Mouse (Mus musculus) splenic B cell, adult 2 months (primary cell): ENCODE measurements at regions not wholly inside any gene's neighbourhood (a gene's known extent, or its start where the extent isn't known, plus 50 kb on each side); places are given as distances from the start of the nearest gene placed in this dataset.

Source experiments
- DNase-seq: peaks from one replicate; pipeline ENCODE4 v3.0.0-alpha.2; 2011; ENCODE audit warnings: low read depth, low spot score
- H3K27me3 ChIP-seq: 2 replicates; pipeline ENCODE4 v1.6.1; 2012; ENCODE audit warnings: mild to moderate bottlenecking, low read length, moderate library complexity, mixed read lengths; ENCODE audit not compliant: control insufficient read depth, poor library complexity, insufficient read depth, severe bottlenecking
- H3K36me3 ChIP-seq: 2 replicates; pipeline ENCODE4 v1.6.1; 2012; ENCODE audit warnings: mild to moderate bottlenecking, low read length, moderate library complexity, mixed read lengths; ENCODE audit not compliant: control insufficient read depth, poor library complexity, insufficient read depth, severe bottlenecking

DNA sequence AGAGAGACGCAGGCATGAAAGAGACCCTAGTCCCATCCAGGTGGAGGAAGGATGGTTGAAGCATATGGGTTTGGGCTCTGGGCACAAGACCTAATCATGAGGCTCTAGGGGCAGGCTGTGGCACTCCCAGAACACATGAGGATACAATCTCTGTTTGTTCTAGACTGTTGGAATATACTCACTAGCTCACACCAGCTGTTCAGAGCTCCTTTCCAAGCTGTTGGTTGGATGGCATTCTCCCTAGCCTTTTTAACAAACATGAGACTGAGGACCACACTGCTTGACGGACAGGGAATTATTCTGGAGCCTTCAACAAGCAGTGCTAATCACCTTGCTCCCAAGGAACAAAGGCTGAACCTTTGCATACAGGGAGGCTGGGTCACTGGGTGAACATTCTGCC is 263.6 kb downstream of the Qk start:
- Histone ChIP-seq H3K36me3 (no peaks in the 10 kb centered on the region), H3K27me3 (no peaks in the 10 kb centered on the region)
- no peak for DNase-seq

DNA sequence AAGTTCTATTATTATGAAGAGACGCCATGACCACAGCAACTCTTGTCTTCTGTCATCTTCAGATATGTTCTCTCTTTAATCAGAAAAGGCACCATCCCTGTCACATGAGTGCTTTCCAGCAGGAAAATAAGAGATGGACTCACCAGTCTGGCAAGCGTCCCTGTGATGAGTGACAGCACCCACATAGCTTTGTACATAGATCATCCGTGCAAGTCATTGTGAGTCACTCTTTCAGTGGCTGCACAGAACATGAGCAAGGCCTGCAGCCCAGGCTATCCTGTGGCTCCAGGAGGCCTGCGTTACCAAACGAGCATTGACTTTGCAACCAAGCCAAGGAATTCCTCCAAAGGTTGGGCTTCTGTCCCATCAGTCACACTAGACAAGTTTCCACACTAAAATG is 265.3 kb downstream of the Qk start:
- Histone ChIP-seq H3K36me3 (no peaks in the 10 kb centered on the region), H3K27me3 (no peaks in the 10 kb centered on the region)
- no peak for DNase-seq

- H3K27me3 ChIP-seq, result no peaks in the 10 kb centered on the region
- no peak for DNase-seq
- H3K36me3 ChIP-seq, result no peaks in the 10 kb centered on the region
Measured at GRCm38 (mm10) chr17:10044336-10044735, 275.3 kb downstream of the Qk start.

- no peaks in the 10 kb centered on the region for H3K27me3 ChIP-seq
- no peaks in the 10 kb centered on the region for H3K36me3 ChIP-seq
- DNase-seq, result no peak
Measured at GRCm38 (mm10) chr17:10042042-10042652, 277.5 kb downstream of the Qk start.

DNA sequence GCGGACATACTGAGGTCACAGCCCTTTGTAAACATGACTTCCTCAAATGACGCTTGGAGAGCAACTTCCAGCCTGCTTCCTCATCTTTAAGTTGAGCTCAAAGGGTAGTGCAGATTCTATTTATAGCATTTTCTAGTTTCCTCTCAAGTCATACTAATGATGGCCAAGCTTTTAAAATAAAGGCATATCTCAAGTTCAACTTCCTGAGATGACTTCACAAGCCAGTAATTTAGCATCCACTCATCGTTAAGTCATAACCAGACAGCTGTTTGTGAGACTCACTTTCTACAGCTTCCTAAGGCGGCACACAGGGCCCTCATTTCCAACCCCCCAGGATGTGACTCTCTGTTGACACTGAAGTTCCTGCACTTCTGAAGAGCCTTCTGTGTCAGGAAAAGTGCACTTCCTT is 278.7 kb downstream of the Qk start:
- Histone ChIP-seq H3K27me3 (no peaks in the 10 kb centered on the region), H3K36me3 (no peaks in the 10 kb centered on the region)
- peak; percentile 9 for DNase-seq

DNA sequence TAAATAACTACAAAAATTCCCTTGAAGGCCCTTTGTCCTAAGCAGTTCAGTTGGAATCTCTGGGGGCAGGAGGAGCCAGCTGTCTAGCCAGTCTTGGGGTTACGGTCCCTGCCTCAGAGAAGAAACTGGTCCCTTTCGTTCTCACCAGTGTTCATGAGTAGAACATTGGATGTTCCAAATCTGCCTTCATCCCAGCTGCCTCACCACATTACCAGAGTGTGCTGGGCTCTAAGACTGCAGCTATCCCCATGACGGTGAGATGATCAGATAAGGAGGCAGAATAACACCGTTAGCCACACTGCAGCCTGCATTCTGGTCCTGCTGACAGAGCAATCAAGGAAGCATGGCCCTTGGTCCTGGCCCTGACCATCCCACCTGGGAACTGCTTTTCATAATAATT is 279.3 kb downstream of the Qk start:
- DNase-seq, result no peak
- no peaks in the 10 kb centered on the region for H3K27me3 ChIP-seq

DNA sequence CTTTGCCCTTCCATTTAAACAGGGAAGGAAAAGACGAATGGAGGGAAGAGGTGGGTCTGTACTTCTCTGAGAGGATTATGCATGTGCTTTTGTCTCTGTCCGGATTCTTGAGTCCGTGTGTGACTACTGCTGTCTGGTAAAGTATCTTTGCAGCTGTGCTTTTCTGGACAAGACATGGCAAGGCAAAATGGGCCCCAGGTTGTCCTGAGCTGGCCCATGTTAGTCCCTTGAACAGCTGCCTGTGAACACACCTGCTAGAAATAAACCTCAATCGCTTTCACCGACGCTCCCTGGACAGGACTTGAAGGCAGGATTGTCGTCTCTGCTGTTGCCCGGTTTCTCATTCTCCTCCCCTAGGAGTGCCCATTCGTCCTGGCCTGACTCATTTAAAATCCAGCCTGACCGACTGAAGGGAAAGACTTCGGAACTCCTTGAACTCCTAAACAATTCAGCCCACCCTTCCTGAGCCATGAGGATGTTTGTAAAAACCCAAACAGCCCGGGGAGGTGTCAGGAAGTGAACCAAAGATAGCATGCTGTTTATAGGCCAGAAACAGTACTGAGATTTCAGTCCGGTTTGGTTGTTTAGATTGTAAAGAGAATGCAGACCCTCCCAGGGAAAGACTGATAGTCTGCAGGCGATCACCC is 281.7 kb downstream of the Qk start:
- H3K36me3 ChIP-seq, result no peaks in the 10 kb centered on the region
- no peaks in the 10 kb centered on the region for H3K27me3 ChIP-seq
- DNase-seq, result no peak

More for the DNA sequence above, 279.3 kb downstream of the Qk start:
- no peaks in the 10 kb centered on the region for H3K36me3 ChIP-seq

DNA sequence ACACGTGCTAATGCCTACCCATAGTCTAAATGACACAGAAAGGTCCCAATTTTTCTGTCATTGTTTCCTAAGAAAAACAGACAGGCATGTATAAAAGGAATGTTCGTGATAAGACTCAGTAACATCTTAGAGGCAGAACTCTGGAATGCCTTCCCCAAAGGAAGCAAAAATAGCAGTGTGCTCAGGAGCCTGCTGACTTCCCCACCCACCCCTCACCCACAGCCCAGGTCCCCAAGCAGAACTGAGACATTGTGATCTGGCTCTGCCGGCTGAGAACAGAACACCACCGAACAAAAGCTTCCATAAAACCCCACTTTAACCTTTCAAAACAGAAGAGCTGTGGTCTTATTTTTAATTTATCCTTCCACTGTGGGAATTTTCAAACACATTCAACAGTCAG is 286.1 kb downstream of the Qk start:
- no peak for DNase-seq
- Histone ChIP-seq H3K27me3 (no peaks in the 10 kb centered on the region), H3K36me3 (no peaks in the 10 kb centered on the region)

GRCm38 (mm10) chr17:10031033-10031432 is 288.6 kb downstream of the Qk start:
- DNase-seq, result no peak
- H3K27me3 ChIP-seq, result no peaks in the 10 kb centered on the region
- no peaks in the 10 kb centered on the region for H3K36me3 ChIP-seq

DNA sequence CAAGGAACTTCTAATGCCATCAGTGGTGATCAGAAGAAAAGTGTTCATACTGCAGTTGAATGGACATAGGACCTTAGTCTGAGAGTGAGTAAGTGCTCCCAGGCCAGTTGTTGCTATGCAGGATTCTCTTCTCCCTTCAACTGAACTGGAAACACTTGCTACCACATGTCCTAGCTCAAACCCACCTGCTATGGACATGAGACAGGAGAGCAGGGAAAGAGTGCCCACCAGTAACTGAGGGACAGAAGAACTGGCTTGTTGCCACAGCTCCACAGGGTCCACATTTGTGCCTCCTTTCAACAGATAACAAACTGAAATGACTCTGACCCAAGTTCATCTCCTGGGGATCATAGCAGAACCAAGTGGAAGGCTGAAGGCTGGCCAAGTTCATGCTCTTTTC is 292.9 kb downstream of the Qk start:
- DNase-seq, result no peak
- H3K36me3 ChIP-seq, result no peaks in the 10 kb centered on the region
- H3K27me3 ChIP-seq, result no peaks in the 10 kb centered on the region

DNA sequence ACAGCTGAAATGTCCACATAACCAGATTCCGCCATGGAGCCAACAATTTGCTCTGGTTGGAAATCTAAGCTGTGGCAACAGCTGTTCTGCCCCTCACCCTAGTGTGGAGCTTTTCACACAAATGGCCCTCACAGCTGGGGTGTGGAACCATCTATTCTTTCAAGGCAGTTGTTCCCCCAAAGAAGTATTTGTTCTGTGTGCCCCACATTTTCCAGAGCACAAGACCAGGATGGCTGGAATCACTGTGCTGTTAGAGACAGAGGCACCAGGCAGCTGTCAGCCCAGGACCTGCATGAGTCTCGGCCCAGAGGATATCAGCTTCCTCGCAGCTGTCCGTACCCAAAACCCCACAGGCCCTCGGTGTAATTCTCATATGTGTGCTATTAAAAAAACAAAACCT is 294.4 kb downstream of the Qk start:
- no peak for DNase-seq
- no peaks in the 10 kb centered on the region for H3K27me3 ChIP-seq
- no peaks in the 10 kb centered on the region for H3K36me3 ChIP-seq

GRCm38 (mm10) chr17:10024323-10024722 is 295.3 kb downstream of the Qk start:
- Histone ChIP-seq H3K36me3 (no peaks in the 10 kb centered on the region), H3K27me3 (no peaks in the 10 kb centered on the region)
- no peak for DNase-seq

GRCm38 (mm10) chr17:10012161-10012560 is 307.5 kb downstream of the Qk start:
- no peaks in the 10 kb centered on the region for H3K36me3 ChIP-seq
- no peaks in the 10 kb centered on the region for H3K27me3 ChIP-seq
- no peak for DNase-seq

GRCm38 (mm10) chr17:10011728-10012127 is 307.9 kb downstream of the Qk start:
- no peaks in the 10 kb centered on the region for H3K36me3 ChIP-seq
- no peaks in the 10 kb centered on the region for H3K27me3 ChIP-seq
- no peak for DNase-seq

- Histone ChIP-seq H3K27me3 (no peaks in the 10 kb centered on the region), H3K36me3 (no peaks in the 10 kb centered on the region)
- no peak for DNase-seq
Measured at GRCm38 (mm10) chr17:10001071-10001591, 318.5 kb downstream of the Qk start.

- no peaks in the 10 kb centered on the region for H3K36me3 ChIP-seq
- DNase-seq, result no peak
- H3K27me3 ChIP-seq, result no peaks in the 10 kb centered on the region
Measured at GRCm38 (mm10) chr17:9995321-9995720, 324.3 kb downstream of the Qk start.
